8 mouse cellular contexts compared by ENCODE assay signal in the genomic region with DNA sequence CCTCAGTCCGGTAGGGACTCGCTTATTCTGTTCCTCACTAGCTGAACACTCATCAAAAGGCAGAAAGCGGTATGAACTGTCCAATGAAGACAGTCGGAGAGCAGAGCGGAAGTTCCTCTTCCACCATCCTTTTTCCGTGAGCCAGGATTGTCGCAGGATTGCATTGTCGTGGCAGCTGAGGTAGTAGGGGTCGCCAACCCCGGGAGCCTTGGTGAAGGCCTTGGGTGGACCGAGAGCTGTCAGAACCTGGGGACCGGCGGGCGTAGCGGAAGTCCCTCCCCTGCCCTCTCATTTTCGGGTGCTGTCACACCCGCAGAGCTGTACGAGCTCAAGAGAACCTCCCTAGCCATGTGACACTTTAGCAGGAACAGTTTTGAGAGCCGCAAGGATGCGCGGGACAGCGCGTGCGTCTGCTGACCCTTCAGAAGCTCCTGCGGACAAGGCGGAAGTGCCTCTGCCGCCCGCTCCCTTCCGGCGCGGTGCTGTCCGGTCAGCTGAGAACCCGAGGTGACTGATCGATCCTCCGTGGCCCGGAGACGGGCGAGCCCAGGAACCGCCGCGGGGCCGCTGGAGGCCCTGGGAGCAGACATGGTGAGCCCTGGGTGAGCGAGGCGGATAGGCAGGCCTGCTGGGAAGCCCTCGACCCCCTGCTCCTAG. TPM values are rescaled to one million over a fixed set of nuclear protein-coding genes. Genes with fewer than 3 reads are reported as not detected.
DNase-seq lines count a peak whose midpoint lies in the region; ATAC-seq lines count a peak whose summit lies in the region.

Gene Zfp709 (plus strand): TSS at position 402 of the 657 bp plus-strand sequence.

- DNase-seq in adrenal gland, adult 2 months, result peak; percentile 86
- peak; percentile 75 for DNase-seq in embryo, embryonic 10.5 days (ENCODE audit: low spot score)
- peak; percentile 56 for DNase-seq in gastrocnemius, postnatal 10 days
- peak; percentile 82 for DNase-seq in induced T-regulatory cell, adult 2 months (ENCODE audit: low read depth)
- DNase-seq in left cerebral cortex, adult 8-10 months (ENCODE audit: low spot score in 2 of 2), result peak; percentile 51 to 67
- DNase-seq in right cerebral cortex, adult 18-20 months, result peak; percentile 71
- peak; percentile 64 for DNase-seq in urinary bladder, postnatal 14 days (ENCODE audit: low spot score)

- peak; percentile 97 for ATAC-seq in megakaryocyte, adult 5-6 weeks (ENCODE audit: poor library complexity, severe bottlenecking)

RNA-seq across cellular contexts. Expression of gene Zfp709, which starts in this region (rescaled TPM):
- 1 to 10 TPM; 4.7 to 6.6 TPM for total RNA-seq in adrenal gland, adult 2 months (2021)
- 0.10 and 0.19 TPM in 2 replicates for polyA plus RNA-seq in adrenal gland, adult 2 months (2012; rRNA removed)
- total RNA-seq in gastrocnemius, postnatal 10 days (2021), result 1 to 10 TPM; 3.5 to 4.3 TPM
- 10 to 100 TPM in 3 of 4 experiments, 1 to 10 TPM in 1; 9.2 to 14.0 (median 11.0) TPM for total RNA-seq in left cerebral cortex, adult 8-10 months (2022)
- total RNA-seq in megakaryocyte, adult 5-6 weeks (2015), result 9.7 and 12.4 TPM in 2 replicates
- 11.7 and 17.1 TPM in 2 replicates for total RNA-seq in megakaryocyte, adult 5-6 weeks (2017)

Comparison
In these comparisons a context has a peak if more than half of its experiments do, and no peak if none do; other contexts are left out.
1. Peak in every context shown above with its lines: DNase-seq and ATAC-seq.